Comparison of ENCODE assay signal across 10 mouse cellular contexts in the genomic region with DNA sequence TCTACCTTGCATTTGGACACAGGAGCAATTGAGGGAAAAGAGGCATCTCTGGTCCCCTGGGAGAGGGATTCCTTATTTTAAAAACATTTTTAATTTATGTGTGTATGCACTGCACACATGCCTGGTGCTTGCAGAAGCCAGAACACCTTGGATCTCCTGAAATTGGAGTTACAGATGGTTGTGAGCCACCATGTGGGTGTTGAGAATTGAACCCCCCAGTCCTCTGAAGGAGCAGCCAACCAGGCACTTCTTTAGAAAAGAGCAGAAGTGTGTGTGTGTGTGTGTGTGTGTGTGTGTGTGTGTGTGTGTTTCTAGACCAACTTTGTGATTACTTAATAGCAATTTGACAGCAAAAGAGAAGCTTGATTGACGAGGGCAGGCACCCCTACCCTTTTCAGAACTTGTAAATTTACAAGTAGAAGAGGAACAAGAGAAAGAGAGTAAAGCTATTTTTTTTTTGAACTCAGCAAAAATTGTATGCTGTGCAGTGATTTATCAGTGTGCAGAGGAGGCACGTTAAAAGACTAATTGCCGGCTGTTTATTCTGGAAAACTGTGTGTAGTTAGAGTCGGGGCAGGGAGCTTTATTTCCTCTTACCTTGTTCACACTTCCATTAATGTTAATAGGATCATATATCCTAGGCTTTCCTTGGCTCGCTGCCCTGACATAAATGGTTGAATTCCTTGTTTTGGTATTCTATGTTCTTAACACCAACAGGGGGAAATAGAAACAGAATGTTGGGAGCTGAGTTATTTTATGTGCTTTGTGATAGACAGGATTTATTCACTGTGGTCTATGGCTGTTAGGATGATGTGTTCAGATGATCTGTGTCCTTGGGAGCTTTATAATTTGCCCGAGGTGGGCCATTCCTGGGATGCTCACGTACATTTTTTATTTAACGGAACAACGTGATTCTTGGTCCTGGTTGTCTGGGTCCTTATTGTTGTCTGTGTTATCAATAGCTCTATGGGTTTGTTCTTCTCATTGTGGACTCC. TPM values are rescaled to one million over a fixed set of nuclear protein-coding genes. Genes with fewer than 3 reads are reported as not detected.
DNase-seq lines count a peak whose midpoint lies in the region; ATAC-seq and TF ChIP-seq lines count a peak whose summit lies in the region.
"Had no signal": no experiment of that assay in that cellular context is flagged by ENCODE, and none has a peak within 500 bp of the region (broad histone marks: within the 10 kb centered on the region; RNA-seq: fewer than 3 reads in every experiment).

No protein-coding gene starts in this region.

- DNase-seq in frontal cortex, adult 2 months (ENCODE audit: extremely low spot score in 1 of 2, low spot score in 1 of 2), result peak; percentile 56 to 59
- DNase-seq in frontal cortex, postnatal 25 days (ENCODE audit: low spot score in 2 of 2), result no peak
- DNase-seq in layer of hippocampus, adult 9-11 months, result peak; percentile 46
- DNase-seq in layer of hippocampus, postnatal 10 days (ENCODE audit: low spot score in 2 of 2), result no peak
- no peak for DNase-seq in stomach, postnatal 0 days (ENCODE audit: low spot score)
- DNase-seq: liver, postnatal 0 days had no signal

- 38% methylated on average over 9 of the region's 9 CpGs for WGBS in stomach, embryonic 15.5 days
- 38% methylated on average over 9 of the region's 9 CpGs for WGBS in stomach, postnatal 0 days

- H3K4me2 ChIP-seq in stomach, embryonic 15.5 days, result no peak overlapping the region
- no peak overlapping the region for H3K4me2 ChIP-seq in stomach, postnatal 0 days (replicated peaks; ENCODE audit: low read depth)

- H3K4me1 ChIP-seq in stomach, embryonic 15.5 days, result peaks cover 5% of the 10 kb centered on the region; the same call in 1 of the 2 replicates
- H3K4me1 ChIP-seq in stomach, postnatal 0 days (replicated peaks; ENCODE audit: control insufficient read depth, insufficient read depth), result no peaks in the 10 kb centered on the region

- H3K4me3 ChIP-seq in stomach, embryonic 15.5 days (replicated peaks), result no peak overlapping the region
- H3K4me3 ChIP-seq in stomach, postnatal 0 days (ENCODE audit: low read depth, low read length), result no peak overlapping the region
- H3K4me3 ChIP-seq: forebrain, embryonic 10.5 days had no signal

- H3K27ac ChIP-seq in stomach, embryonic 15.5 days, result 0 out of 2 replicates have a peak overlapping the region, but pooled peaks have one; percentile 7
- no peak overlapping the region for H3K27ac ChIP-seq in stomach, postnatal 0 days (replicated peaks)
- H3K27ac ChIP-seq: forebrain, embryonic 10.5 days had no signal

- TF ChIP-seq CTCF in stomach, postnatal 0 days (IDR thresholded peaks at IDR 0.05; ENCODE audit: low read depth), result no peak

- no peak for TF ChIP-seq EP300 in stomach, postnatal 0 days (optimal IDR thresholded peaks at IDR 0.05)

- no peaks in the 10 kb centered on the region for H3K27me3 ChIP-seq in stomach, embryonic 15.5 days (replicated peaks)
- H3K27me3 ChIP-seq in stomach, postnatal 0 days (ENCODE audit: control insufficient read depth, insufficient read depth, low read length), result no peaks in the 10 kb centered on the region

- no peak overlapping the region for H3K9ac ChIP-seq in stomach, embryonic 15.5 days
- no peak overlapping the region for H3K9ac ChIP-seq in stomach, postnatal 0 days (ENCODE audit: low read length)
- H3K9ac ChIP-seq: liver, postnatal 0 days had no signal

- H3K9me3 ChIP-seq in stomach, embryonic 15.5 days, result no peaks in the 10 kb centered on the region
- H3K9me3 ChIP-seq in stomach, postnatal 0 days (ENCODE audit: control insufficient read depth, low read length), result no peaks in the 10 kb centered on the region
- H3K9me3 ChIP-seq: forebrain, embryonic 10.5 days had no signal

- ATAC-seq in stomach, embryonic 15.5 days (ENCODE audit: insufficient read depth, low FRiP score, low read depth), result no peak
- ATAC-seq in stomach, postnatal 0 days (ENCODE audit: low FRiP score, low TSS enrichment), result no peak
- no peak for ATAC-seq in erythroid progenitor cell, adult 5-6 weeks (replicated peaks; ENCODE audit: low FRiP score, poor library complexity, severe bottlenecking)
- no peak for ATAC-seq in erythroblast, adult 5-6 weeks (replicated peaks; ENCODE audit: low FRiP score, poor library complexity, severe bottlenecking)
- ATAC-seq: liver, postnatal 0 days had no signal

- no peaks in the 10 kb centered on the region for H3K36me3 ChIP-seq in stomach, embryonic 15.5 days
- H3K36me3 ChIP-seq in stomach, postnatal 0 days (ENCODE audit: control insufficient read depth, insufficient read depth, low read length), result no peaks in the 10 kb centered on the region
- H3K36me3 ChIP-seq: forebrain, embryonic 10.5 days had no signal

RNA-seq across cellular contexts. Expression of a gene that starts 25.0 kb away (rescaled TPM):
- polyA plus RNA-seq in frontal cortex, adult 2 months (2012; rRNA removed), result 15.0 and 15.4 TPM in 2 replicates
- 10 to 100 TPM; 43.7 to 44.0 TPM for total RNA-seq in layer of hippocampus, postnatal 10 days (2021)
- 18.4 and 23.9 TPM in 2 replicates for polyA plus RNA-seq in stomach, embryonic 15.5 days (2015; fragmentation: Nextera tagmentation; extraction: Ambion mirVana)
- 12.1 and 13.3 TPM in 2 replicates for polyA plus RNA-seq in stomach, postnatal 0 days (2015; fragmentation: Nextera tagmentation; extraction: Ambion mirVana)
- 23.9 and 52.3 TPM in 2 replicates for total RNA-seq in erythroid progenitor cell, adult 5-6 weeks (2015; ENCODE audit: low replicate concordance)
- total RNA-seq in erythroid progenitor cell, adult 5-6 weeks (2017; ENCODE audit: low replicate concordance), result 9.2 and 14.6 TPM in 2 replicates
- 30.4 and 43.3 TPM in 2 replicates for total RNA-seq in erythroblast, adult 5-6 weeks (2015; ENCODE audit: low replicate concordance)
- 15.8 and 25.8 TPM in 2 replicates for total RNA-seq in erythroblast, adult 5-6 weeks (2017; ENCODE audit: low replicate concordance)

Comparison
In these comparisons a context has a peak if more than half of its experiments do, and no peak if none do; other contexts are left out.
1. DNase-seq: peak in frontal cortex, adult 2 months (2 of 2) and layer of hippocampus, adult 9-11 months (single experiment); none in frontal cortex, postnatal 25 days (0 of 2), layer of hippocampus, postnatal 10 days (0 of 2) and stomach, postnatal 0 days (single experiment).